Mouse (Mus musculus) forebrain, embryonic 10.5 days (tissue): ENCODE data around the gene Nxnl2. TPM values are rescaled to one million over a fixed set of nuclear protein-coding genes. Genes with fewer than 3 reads are reported as not detected.
A peak's percentile ranks its signal among the peaks of the same experiment; 100 is the strongest.
"Not testable (repeated sequence)": the region's sequence is repeated elsewhere in the genome, so short reads cannot be mapped to it uniquely, and the experiment has no call there.

Experiments used
- DNase-seq: peaks from one replicate; pipeline ENCODE4 v3.0.0-alpha.2; 2017; ENCODE audit warnings: low spot score; ENCODE audit errors: extremely low spot score
- H3K27ac ChIP-seq: fragments of 300-500 bp; sonication (generic); 2 replicates; pipeline ENCODE4 v1.5.1; 2016; ENCODE audit warnings: mild to moderate bottlenecking
- H3K27me3 ChIP-seq: fragments of 300-500 bp; sonication (generic); 2 replicates; pipeline ENCODE4 v1.6.1; 2016; ENCODE audit warnings: mild to moderate bottlenecking; ENCODE audit not compliant: poor library complexity, severe bottlenecking
- H3K36me3 ChIP-seq: fragments of 300-500 bp; sonication (generic); replicated peaks from 2 replicates; pipeline ENCODE4 v1.6.1; 2016; ENCODE audit warnings: mild to moderate bottlenecking, moderate library complexity
- H3K4me1 ChIP-seq: fragments of 300-500 bp; sonication (generic); 2 replicates; pipeline ENCODE4 v1.6.1; 2016
- H3K4me3 ChIP-seq: fragments of 300-500 bp; sonication (generic); 2 replicates; pipeline ENCODE4 v1.5.1; 2016; ENCODE audit warnings: mild to moderate bottlenecking, moderate library complexity
- H3K9me3 ChIP-seq: fragments of 300-500 bp; sonication (generic); 2 replicates; pipeline ENCODE4 v1.6.1; 2016; ENCODE audit warnings: mild to moderate bottlenecking, moderate library complexity
- WGBS: fragments of 180-500 bp; shearing (Covaris S2); methylation state at CpG from one replicate; pipeline ENCODE4 v1.1.7; 2016; 5-methylcytosine and 5-hydroxymethylcytosine counted together
- polyA plus RNA-seq: library from polyadenylated mRNA; unstranded; fragments of >200 nt; fragmentation: Nextera tagmentation; extraction: Ambion mirVana; gene quantifications from 2 replicates; pipeline ENCODE4 v1.2.1, GENCODE M21; 2016

Gene Nxnl2
- polyA plus RNA-seq, 1 experiment from 2014 or later, result 0.56 TPM

DNA sequence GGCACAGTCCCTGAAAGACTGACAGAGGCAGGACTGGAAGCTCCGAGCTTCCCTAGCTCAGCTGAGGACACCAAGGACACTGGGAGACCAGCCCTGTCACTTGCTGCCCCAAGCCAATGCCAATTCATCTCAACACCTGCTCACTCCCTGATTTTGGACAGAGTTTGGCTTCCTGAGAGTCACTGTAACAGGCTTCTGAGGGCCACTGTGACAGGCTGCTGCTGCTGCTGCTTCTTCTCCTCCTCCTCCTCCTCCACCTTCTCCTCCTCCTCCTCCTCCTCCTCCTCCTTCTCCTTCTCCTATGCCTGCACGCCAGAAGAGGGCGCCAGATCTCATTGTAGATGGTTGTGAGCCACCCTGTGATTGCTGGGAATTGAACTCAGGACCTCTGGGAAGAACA, 19.5 kb downstream of the Nxnl2 start:
- H3K36me3 ChIP-seq, result no peaks in the 10 kb centered on the region
- H3K4me3 ChIP-seq, result no peak overlapping the region
- H3K27ac ChIP-seq, result no peak overlapping the region
- H3K4me1 ChIP-seq, result no peaks in the 10 kb centered on the region
- peaks cover 6% of the 10 kb centered on the region; the same call in 1 of the 2 replicates for H3K9me3 ChIP-seq
- 63% methylated on average over 3 of the region's 3 CpGs for WGBS
- no peaks in the 10 kb centered on the region for H3K27me3 ChIP-seq
- DNase-seq, result no peak

DNA sequence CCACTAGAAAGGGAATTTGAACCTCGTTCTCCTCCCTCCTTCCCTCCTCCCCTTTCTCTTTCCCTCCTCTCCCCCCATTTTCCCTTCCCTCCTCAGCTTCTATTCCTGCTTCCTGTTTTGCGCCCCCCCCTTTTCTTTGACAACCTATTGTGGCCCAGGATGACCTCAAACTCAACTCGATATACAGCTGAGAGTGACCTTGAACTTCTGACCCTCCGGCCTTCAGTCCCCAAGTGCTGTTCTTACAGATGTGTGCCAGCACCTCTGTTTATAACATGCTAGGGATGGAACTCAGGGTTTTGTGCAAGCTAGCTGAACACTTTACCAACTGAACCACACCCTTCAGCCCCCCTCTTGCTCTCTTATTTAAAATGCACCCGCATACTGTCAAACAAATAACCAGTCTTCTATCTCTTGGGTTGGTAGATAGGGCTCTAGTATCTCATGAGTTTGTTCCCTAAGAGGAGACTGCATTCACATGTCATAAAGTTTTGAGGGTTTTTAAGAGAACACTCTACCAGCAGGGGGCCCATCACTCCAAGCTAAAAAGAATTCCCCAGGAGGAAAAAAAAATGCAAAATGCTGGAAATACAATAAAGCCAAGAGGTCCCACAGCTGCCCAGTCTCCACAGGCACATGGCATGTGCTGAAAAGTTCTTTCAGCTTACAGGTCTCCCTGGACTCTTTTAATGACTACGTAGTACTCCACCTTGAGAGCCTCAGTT, 20.8 kb downstream of the Nxnl2 start:
- H3K9me3 ChIP-seq, result peaks cover 6% of the 10 kb centered on the region; the same call in 1 of the 2 replicates
- no peaks in the 10 kb centered on the region for H3K36me3 ChIP-seq
- H3K27me3 ChIP-seq, result no peaks in the 10 kb centered on the region
- H3K4me3 ChIP-seq, result no peak overlapping the region
- no peak for DNase-seq
- WGBS, result 88% methylated on average over 6 of the region's 6 CpGs
- H3K4me1 ChIP-seq, result no peaks in the 10 kb centered on the region
- H3K27ac ChIP-seq, result no peak overlapping the region

DNA sequence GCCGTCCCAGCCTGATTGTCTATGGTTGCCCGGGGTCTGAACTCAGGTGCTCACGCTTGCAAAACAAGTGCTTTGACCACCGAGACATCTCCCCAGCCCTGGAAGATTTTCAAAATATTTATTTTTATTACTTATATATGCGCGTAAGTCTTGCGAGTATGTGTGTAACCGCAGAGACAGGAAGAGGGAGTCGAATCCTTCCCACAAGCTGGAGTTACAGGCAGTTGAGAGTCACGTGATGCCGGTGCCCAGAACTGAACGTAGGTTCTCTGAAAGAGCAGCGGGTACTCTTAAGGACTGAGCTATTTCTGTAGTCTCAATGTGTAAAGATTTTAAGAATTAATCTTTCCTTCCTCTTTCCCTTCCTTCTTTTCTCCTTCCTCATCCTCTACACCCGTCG, 23.1 kb downstream of the Nxnl2 start:
- 92% methylated on average over 15 of the region's 15 CpGs for WGBS
- no peaks in the 10 kb centered on the region for H3K4me1 ChIP-seq
- H3K36me3 ChIP-seq, result no peaks in the 10 kb centered on the region
- no peak for DNase-seq
- H3K27ac ChIP-seq, result no peak overlapping the region
- no peak overlapping the region for H3K4me3 ChIP-seq
- peaks cover 6% of the 10 kb centered on the region; the same call in 1 of the 2 replicates for H3K9me3 ChIP-seq
- H3K27me3 ChIP-seq, result no peaks in the 10 kb centered on the region

DNA sequence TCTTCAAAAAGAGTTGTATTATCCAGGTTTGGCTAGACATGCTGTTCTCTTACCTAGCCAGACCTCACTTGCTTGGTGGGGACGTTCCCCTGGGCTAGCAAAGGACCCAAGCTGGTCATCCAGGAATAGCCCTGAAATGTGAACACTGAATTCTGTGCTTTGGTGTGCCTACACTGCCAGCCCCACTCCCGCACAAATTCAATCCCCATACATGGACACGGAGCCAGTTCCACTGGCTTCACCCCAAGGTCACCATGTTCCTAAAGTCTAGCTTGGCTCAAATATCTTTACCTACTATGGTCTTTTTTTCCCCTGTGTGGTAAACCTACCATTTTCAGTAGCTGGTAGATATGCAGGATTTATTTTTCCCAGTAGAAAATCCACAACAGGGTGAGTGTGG, 26.9 kb downstream of the Nxnl2 start:
- H3K4me3 ChIP-seq, result no peak overlapping the region
- no peaks in the 10 kb centered on the region for H3K36me3 ChIP-seq
- no peaks in the 10 kb centered on the region for H3K4me1 ChIP-seq
- 93% methylated on average over 3 of the region's 3 CpGs for WGBS
- DNase-seq, result no peak
- H3K9me3 ChIP-seq, result peaks cover 9% of the 10 kb centered on the region; the same call in 1 of the 2 replicates
- H3K27ac ChIP-seq, result no peak overlapping the region
- H3K27me3 ChIP-seq, result peaks cover 5% of the 10 kb centered on the region; the same call in 1 of the 2 replicates

DNA sequence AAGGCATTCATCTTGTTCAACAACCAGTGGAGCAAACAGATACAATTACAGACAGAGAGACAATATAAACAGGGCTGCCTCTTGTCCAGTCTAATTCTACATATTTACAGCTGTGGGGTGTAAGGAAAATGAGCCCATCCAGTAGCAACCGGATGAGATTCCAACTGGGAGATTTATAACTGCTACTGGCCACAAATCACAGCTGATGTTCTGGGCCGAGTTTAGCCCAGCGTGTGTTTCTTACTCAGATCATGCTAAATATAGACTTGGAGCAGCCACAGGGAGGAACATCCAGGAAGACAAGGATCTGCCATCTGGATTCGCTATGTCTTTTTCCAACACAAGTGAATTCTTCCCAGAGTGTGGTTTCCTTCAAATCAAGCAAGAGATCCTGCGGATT, 27.4 kb downstream of the Nxnl2 start:
- DNase-seq, result no peak
- peaks cover 5% of the 10 kb centered on the region; the same call in 1 of the 2 replicates for H3K27me3 ChIP-seq
- H3K9me3 ChIP-seq, result peaks cover 9% of the 10 kb centered on the region; the same call in 1 of the 2 replicates
- no peak overlapping the region for H3K27ac ChIP-seq
- WGBS, result 86% methylated on average over 5 of the region's 5 CpGs
- no peaks in the 10 kb centered on the region for H3K36me3 ChIP-seq
- H3K4me1 ChIP-seq, result no peaks in the 10 kb centered on the region
- no peak overlapping the region for H3K4me3 ChIP-seq

DNA sequence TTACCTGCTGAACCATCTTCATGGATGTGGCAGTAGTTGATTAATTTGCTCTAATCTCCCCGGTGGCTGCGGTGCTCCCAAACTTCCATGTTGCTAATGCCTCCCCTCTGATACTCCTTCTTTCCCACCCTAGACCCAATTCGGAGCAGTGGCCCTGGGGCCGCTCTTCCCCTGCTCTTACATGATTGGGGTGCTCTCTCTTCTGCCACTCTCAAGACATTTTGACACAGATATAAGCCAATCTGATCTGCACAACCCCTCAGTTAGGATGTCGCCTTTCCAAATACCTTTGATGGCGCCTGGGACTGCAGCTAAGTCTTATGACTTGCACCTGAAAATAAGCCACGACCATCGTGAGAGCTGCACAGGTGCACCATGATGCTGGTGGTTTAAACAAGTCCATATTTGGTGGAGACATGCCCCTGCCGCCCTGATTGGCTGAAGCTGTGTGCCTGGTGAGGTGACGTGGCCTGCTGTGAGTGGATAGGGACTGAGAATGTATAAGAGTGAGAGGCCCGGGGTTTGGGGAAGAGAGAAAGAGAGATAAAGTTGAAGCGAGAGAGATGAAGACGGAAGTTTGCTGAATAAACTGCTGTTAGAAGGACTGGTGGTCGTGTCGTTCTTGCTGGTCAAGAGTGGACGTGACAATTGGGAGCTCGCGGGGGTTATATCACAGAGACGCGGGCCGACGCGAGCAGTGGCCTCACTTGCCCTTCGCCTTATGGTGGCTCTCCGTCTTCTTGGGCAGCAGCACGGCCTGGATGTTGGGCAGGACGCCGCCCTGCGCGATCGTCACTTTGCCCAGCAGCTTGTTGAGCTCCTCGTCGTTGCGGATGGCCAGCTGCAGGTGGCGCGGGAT, 31.4 kb downstream of the Nxnl2 start:
- peak overlapping the region; percentile 41 for H3K4me3 ChIP-seq

DNA sequence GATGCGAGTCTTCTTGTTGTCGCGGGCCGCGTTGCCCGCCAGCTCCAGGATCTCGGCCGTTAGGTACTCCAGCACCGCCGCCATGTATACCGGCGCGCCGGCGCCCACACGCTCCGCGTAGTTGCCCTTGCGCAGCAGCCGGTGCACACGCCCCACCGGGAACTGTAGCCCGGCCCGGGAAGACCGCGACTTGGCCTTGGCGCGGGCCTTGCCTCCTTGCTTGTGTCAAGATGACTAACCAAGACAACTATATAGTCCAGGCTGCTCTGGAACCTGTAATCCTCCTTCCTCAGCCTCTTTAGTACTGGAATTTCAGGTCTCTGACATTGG, 32.0 kb downstream of the Nxnl2 start:
- H3K9me3 ChIP-seq, H3K36me3 ChIP-seq, H3K4me1 ChIP-seq, H3K27me3 ChIP-seq, DNase-seq: not testable (repeated sequence)
- Histone ChIP-seq H3K27ac (peak overlapping the region; percentile 62; the same call in 1 of the 2 replicates), H3K4me3 (peak overlapping the region; percentile 41)
- WGBS, result 9% methylated on average over 28 of the region's 28 CpGs

More for the DNA sequence above, 31.4 kb downstream of the Nxnl2 start:
- not testable (repeated sequence) for H3K9me3 ChIP-seq, DNase-seq, H3K27me3 ChIP-seq, H3K36me3 ChIP-seq, H3K4me1 ChIP-seq
- peak overlapping the region; percentile 62; the same call in 1 of the 2 replicates for H3K27ac ChIP-seq
- 57% methylated on average over 31 of the region's 36 CpGs for WGBS

DNA sequence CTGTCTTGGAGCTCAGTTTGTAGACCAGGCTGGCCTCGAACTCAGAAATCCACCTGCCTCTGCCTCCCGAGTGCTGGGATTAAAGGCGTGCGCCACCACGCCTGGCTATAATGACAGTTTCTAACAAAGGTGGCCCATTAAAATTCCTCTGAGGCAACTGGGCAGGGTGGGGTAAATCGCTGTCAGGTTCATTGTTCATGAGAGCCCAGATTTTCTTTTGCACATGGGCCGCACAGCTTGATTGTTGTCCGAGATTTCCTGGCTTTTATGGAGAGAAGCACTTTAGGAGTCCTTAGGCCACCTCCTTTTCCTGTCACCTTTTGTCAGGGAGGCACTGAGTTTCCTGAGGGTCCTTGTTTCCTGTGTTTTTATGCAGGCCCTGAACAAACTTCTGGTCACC, 32.6 kb downstream of the Nxnl2 start:
- peaks cover 5% of the 10 kb centered on the region; the same call in 1 of the 2 replicates for H3K27me3 ChIP-seq
- DNase-seq, result no peak
- H3K27ac ChIP-seq, result no peak overlapping the region
- H3K9me3 ChIP-seq, result peaks cover 9% of the 10 kb centered on the region; the same call in 1 of the 2 replicates
- peaks cover 4% of the 10 kb centered on the region for H3K4me1 ChIP-seq
- 88% methylated on average over 8 of the region's 8 CpGs for WGBS
- H3K4me3 ChIP-seq, result no peak overlapping the region
- H3K36me3 ChIP-seq, result no peaks in the 10 kb centered on the region

DNA sequence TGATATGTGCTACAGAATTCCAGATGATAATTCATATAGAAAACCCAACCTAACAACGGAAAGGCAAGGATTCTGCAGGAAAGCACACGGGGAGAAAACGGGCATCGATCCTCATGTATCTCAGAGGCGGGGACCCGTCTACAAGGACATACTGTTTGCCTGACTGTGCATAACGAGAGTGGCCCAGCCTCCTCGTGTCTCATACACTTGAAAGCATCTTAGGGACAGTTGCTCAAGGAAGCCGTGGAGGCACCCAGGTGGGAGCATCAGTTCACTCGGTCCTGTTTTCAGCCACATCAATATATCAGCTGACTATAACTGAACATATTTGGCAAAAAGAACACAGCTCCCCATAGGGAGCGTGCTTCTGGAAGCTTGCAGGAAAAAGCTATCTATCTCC, 33.3 kb downstream of the Nxnl2 start:
- H3K4me1 ChIP-seq, result peaks cover 11% of the 10 kb centered on the region
- 92% methylated on average over 11 of the region's 11 CpGs for WGBS
- H3K36me3 ChIP-seq, DNase-seq, H3K9me3 ChIP-seq, H3K27ac ChIP-seq, H3K27me3 ChIP-seq, H3K4me3 ChIP-seq: not testable (repeated sequence)

DNA sequence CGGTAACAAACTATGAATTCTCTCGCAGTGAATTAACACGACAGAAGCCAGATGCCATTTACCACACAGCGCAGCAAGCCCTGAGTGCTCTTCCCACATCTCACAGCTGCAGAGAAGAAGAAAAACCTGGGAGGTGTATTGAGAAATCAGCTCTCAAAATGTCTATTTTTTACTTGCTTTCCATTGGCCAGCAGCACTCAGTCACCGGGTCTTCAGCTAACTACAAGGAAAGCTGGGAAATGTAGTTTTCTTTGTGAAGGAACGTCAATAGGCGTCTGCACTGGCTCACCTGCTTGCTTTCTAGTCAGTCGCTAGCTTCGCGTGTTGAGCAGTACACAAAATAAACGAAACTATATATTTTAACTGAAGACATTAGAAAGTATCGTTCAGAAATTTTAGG, 37.1 kb downstream of the Nxnl2 start:
- no peak for DNase-seq
- 76% methylated on average over 12 of the region's 12 CpGs for WGBS
- no peaks in the 10 kb centered on the region for H3K9me3 ChIP-seq
- no peak overlapping the region for H3K27ac ChIP-seq
- no peaks in the 10 kb centered on the region for H3K36me3 ChIP-seq
- no peaks in the 10 kb centered on the region for H3K27me3 ChIP-seq
- H3K4me3 ChIP-seq, result no peak overlapping the region
- peaks cover 14% of the 10 kb centered on the region for H3K4me1 ChIP-seq

DNA sequence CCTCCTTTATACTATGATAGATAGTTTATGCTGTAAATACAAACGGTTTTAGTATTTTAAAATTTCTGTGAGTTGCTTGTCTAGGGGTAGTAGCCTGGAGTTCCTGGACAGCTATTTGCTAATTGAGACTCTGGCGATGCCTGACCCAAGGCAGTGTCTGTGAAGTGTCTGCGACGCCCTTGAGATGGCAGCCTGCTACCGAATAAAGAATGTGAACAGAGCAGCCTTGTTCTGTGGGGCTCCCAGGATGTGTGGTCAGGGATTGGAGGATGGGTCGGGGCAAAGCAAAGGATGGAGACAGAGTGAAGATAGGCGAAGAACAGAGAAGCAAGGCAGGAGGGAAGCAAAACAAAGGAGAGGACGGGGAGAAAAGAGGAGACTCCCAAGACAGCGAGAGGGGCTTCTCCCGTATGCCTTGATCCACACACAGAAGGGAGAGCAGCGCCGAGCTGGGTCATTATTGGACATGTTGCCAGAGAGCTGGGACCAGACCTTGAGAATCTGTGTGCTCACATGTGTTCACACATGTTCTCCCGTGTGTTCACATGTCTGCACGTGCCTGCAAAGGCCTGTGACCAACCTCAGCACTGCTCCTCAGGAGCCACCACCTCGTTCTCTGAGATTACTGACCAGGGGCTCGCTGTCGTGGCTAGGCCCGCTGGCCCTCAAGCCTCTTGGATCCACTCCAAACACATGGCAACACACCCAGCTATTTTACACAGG, 37.7 kb downstream of the Nxnl2 start:
- peak overlapping the region; percentile 78 for H3K27ac ChIP-seq
- DNase-seq, result no peak
- no peaks in the 10 kb centered on the region for H3K27me3 ChIP-seq
- H3K9me3 ChIP-seq, result no peaks in the 10 kb centered on the region
- H3K4me1 ChIP-seq, result peaks cover 14% of the 10 kb centered on the region
- H3K36me3 ChIP-seq, result no peaks in the 10 kb centered on the region
- WGBS, result 69% methylated on average over 18 of the region's 18 CpGs
- no peak overlapping the region for H3K4me3 ChIP-seq

DNA sequence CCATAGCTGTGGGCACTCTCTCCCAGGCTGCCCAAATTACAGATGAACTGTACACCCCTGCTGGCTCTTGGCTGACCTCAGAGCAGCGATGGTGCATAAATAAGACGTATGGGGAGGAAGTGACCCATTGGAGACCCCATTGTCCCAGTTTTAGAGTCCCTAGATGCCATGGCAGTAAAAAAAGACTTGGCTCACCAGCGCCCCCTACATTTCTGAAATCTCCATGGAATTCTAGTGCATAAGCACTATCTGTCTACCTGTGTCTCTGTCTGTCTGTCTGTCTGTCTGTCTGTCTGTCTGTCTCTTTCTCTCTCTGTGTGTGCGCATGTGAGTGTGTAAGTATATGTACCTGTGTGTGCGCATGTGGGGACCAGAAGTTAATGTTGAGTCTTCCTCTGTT, 39.8 kb downstream of the Nxnl2 start:
- H3K9me3 ChIP-seq, result no peaks in the 10 kb centered on the region
- no peaks in the 10 kb centered on the region for H3K27me3 ChIP-seq
- no peak overlapping the region for H3K4me3 ChIP-seq
- no peaks in the 10 kb centered on the region for H3K36me3 ChIP-seq
- WGBS, result 78% methylated on average over 5 of the region's 5 CpGs
- peaks cover 14% of the 10 kb centered on the region for H3K4me1 ChIP-seq
- DNase-seq, result no peak
- no peak overlapping the region for H3K27ac ChIP-seq
